Mouse (Mus musculus) gastrocnemius, postnatal 10 days (tissue): Measurements from ENCODE around the gene Oxgr1. TPM values are rescaled to one million over a fixed set of nuclear protein-coding genes. Genes with fewer than 3 reads are reported as not detected.

Source experiments
- DNase-seq: peaks from one replicate; pipeline ENCODE4 v3.0.0; 2021; ENCODE audit warnings: mixed read lengths
- total RNA-seq, 2 experiments: library from RNA; stranded (reverse); gene quantifications; 2 replicates each; pipeline ENCODE4 v1.2.3; 2021

Gene Oxgr1
- total RNA-seq, 2 experiments from 2014 or later: not detected

- no peak for DNase-seq
Measured at GRCm38 (mm10) chr14:119980698-119981235, 61.5 kb downstream of the Oxgr1 start.

Other genes with a start within 250 kb of the Oxgr1 start
- 100 to 1,000 TPM; 213 to 224 TPM for gene Mbnl2, start 233.2 kb upstream of the Oxgr1 start, total RNA-seq